Mouse (Mus musculus): ENCODE data around the gene Cd3g.

The Cd3g gene

DNA sequence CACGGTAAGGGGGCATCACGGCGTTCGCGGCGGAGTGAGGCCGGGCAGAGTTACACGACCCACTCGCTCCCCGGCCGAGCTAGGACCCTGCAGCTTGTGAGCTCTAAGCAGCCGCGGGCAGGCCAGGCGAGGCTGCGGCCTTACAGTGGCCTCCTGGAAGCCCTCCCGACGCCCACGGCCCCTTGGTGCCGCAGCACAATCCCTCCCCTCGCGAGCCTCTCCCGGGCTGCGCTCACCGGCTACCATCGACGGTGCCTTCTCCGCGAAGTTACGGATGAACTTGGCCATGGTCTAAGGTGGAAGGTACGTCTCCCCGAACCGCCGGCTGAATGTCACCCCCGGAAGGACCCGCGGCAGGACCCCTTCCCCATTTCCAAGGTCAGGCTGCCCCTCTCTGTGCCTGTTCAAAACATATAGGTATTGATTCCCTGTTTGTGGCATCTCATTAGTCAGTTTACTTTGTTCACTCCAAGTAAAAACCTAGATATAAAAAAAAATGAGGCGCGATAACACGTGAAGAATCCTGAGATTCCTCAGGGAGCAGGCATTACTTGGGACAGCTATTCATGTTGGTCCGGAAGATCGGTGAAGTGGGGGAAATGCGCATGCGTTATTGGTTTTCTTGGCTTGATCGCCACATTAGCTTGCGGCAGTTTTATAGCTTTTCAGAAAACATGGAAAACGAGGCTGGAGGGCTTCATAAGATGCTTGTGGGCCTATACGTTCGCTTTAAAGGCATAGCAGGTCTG lies 59.7 kb downstream of the Cd3g start, which contains the start of gene Atp5l:
Gene Atp5l, minus strand, starts transcription at position 369 of the 749 bp plus-strand sequence.
- DNase-seq (ENCODE audit: low read depth in 2 of 2, low spot score in 2 of 2): peak; percentile 66 to 77

DNA sequence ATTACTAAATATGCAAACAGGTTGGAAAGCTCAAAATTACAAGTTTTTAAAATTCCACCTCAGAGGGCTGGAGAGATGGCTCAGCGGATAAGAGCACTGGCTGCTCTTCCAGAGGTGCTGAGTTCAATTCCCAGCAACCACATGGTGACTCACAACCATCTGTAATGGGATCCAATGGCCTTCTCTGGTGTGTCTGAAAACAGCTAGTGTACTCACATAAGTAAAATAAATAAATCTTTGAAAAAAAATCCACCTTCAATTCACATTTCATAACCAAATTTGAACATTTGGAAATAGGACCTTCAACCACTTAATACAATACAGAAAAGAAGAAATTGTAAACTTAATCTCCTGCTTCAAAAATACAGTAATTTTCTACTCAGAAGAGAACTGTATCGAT lies 60.6 kb downstream of the Cd3g start:
- DNase-seq (ENCODE audit: low read depth in 2 of 2, low spot score in 2 of 2): no peak

Data from CD8-positive naive resting alpha-beta T cell, adult 2 months (primary cell).